Mouse (Mus musculus) bone marrow macrophage, adult 2 months (primary cell): ENCODE measurements around the gene Gm42417.

ENCODE experiments used
- CTCF ChIP-seq: IDR thresholded peaks from 2 replicates; pipeline ENCODE4 v1.5.1; 2012; ENCODE audit warnings: low read depth, mild to moderate bottlenecking, low read length, moderate library complexity
- POLR2A ChIP-seq: IDR thresholded peaks from 2 replicates; pipeline ENCODE4 v1.6.1; 2012; ENCODE audit warnings: mild to moderate bottlenecking, low read depth, low read length, borderline replicate concordance

GRCm38 (mm10) chr1:36576991-36577675 lies 37.9 kb upstream of the Gm42417 start:
- TF ChIP-seq CTCF (no peak), POLR2A (no peak)
